Mouse (Mus musculus) CH12.LX (cell line): Measurements from ENCODE around the gene Pabpn1.
A peak's percentile ranks its signal among the peaks of the same experiment; 100 is the strongest.

ENCODE experiments used
- CTCF ChIP-seq, 2 experiments: IDR thresholded peaks in 1 of 2; conservative IDR thresholded peaks in 1 of 2; 2 replicates each; pipeline ENCODE4 v1.5.1; 2011 to 2012; ENCODE audit warnings: low read depth in 2 of 2, low read length in 2 of 2, improper control_type of control experiment in 1 of 2, inconsistent platforms in 1 of 2, mild to moderate bottlenecking in 1 of 2, moderate library complexity in 1 of 2
- E2F4 ChIP-seq: IDR thresholded peaks from 2 replicates; pipeline ENCODE4 v1.6.1; 2011; ENCODE audit warnings: low read depth, low read length, improper control_type of control experiment; ENCODE audit not compliant: insufficient replicate concordance
- EP300 ChIP-seq: IDR thresholded peaks from 2 replicates; pipeline ENCODE4 v1.6.1; 2011; ENCODE audit warnings: low read length, improper control_type of control experiment
- JUND ChIP-seq: conservative IDR thresholded peaks from 2 replicates; pipeline ENCODE4 v1.6.1; 2011; ENCODE audit warnings: low read depth, low read length, improper control_type of control experiment
- MAZ ChIP-seq: IDR thresholded peaks from 2 replicates; pipeline ENCODE4 v1.6.1; 2012; ENCODE audit warnings: low read depth, mild to moderate bottlenecking, inconsistent platforms, low read length, improper control_type of control experiment, moderate library complexity
- MXI1 ChIP-seq: IDR thresholded peaks from 2 replicates; pipeline ENCODE4 v1.6.1; 2011; ENCODE audit warnings: mild to moderate bottlenecking, low read depth, low read length, improper control_type of control experiment
- POLR2A ChIP-seq: IDR thresholded peaks from 2 replicates; pipeline ENCODE4 v1.6.1; 2011; ENCODE audit warnings: low read depth, mild to moderate bottlenecking, improper control_type of control experiment, low read length
- SMC3 ChIP-seq: IDR thresholded peaks from 2 replicates; pipeline ENCODE4 v1.6.1; 2011; ENCODE audit warnings: low read depth, low read length, improper control_type of control experiment
- USF1 ChIP-seq: IDR thresholded peaks from 2 replicates; pipeline ENCODE4 v1.6.1; 2014; ENCODE audit warnings: low read depth, mild to moderate bottlenecking, inconsistent platforms, low read length, improper control_type of control experiment
- USF2 ChIP-seq: conservative IDR thresholded peaks from 2 replicates; pipeline ENCODE4 v1.6.1; 2011; ENCODE audit warnings: low read depth, low read length, improper control_type of control experiment
- ZKSCAN1 ChIP-seq: IDR thresholded peaks from 2 replicates; pipeline ENCODE4 v1.6.1; 2012; ENCODE audit warnings: low read depth, inconsistent platforms, low read length, improper control_type of control experiment, borderline replicate concordance

DNA sequence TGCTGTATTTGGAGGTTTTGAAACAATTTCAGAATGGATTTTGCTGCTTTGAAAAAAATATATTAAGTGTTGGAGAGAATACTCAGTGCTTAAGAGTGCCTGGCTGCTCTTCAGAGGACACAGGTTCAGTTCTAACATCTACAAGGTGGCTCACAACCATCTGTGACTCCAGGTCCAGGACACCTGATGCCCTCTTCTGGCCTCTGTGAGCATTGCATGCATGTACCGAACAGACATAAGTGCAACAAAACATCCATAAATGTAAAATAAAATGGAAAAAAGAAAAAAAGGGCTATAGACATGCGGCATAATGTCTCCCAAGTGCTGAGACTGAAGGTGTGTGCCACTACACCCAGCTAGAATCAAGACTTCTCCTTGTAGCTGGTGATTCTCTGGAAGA, 31.8 kb upstream of the Pabpn1 start:
- TF ChIP-seq POLR2A (no peak), USF1 (no peak), CTCF (conservative IDR thresholded peaks at IDR 0.05 in 1 of 2, IDR thresholded peaks at IDR 0.05 in 1 of 2; ENCODE audit: low read depth in 2 of 2, low read length in 2 of 2) (peak; percentile 71 to 81), SMC3 (peak; percentile 52), MXI1 (no peak), EP300 (no peak), JUND (no peak), ZKSCAN1 (no peak), E2F4 (no peak), MAZ (no peak), USF2 (no peak)
